Mouse (Mus musculus): ENCODE results near the gene Basp1. TPM values are rescaled to one million over a fixed set of nuclear protein-coding genes. Genes with fewer than 3 reads are reported as not detected.

Basp1 gene
- total RNA-seq, 2 experiments from 2014 or later = 17.4 to 20.5 TPM

DNA sequence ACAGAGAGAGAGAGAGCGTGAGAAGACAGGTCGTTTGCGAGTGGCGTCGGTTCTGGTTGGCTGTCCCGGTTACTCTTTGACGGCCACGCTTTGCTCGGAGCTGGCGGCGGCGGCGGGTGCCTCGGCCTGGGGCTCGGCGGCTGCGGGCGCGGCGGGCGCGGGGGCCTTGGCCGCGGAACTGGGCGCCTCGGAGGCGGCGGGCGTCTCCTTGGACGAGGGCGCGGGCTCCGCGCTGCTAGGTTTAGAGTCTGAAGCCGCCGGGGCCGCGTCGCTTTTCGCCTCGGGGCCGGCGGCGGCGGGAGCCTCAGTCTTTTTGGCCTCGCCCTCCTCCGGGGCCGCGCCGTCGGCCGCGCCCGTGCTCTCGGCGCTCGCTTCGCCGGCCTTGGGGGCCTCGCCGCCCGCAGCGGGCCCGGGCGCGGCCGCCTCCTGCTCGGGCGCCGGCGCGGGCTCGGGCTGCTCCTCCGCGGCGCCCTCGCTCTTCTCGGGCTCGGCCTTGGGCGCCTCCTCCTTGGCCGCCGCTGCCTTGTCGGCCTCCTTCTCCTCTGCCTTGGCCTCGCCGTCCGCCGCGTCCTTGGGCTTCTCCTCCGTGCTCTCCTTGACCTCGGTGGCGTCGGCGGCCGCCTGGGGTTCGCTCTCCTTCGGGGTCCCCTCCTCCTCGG lies 49.3 kb downstream of the Basp1 start:
- DNase-seq = peak; percentile 21

DNA sequence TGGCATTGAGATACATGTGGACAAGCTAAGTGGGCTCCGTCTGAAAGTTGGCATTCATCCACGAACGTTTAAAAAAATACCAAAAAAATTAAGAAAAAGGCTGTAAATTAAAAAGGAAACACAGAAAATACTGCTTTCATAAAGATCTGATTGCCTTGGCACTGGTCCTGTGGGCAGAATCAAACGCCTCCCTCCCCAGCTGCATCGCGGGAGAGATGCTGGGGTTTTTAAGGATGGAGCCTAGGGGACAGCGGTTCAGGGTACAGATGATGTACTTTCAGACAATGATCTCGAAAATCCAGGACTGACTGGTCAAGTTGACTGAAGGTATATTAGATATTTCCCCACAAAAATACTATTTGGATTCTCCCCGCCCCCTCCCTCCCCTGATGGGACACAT lies 49.9 kb downstream of the Basp1 start:
- DNase-seq = no peak

DNA sequence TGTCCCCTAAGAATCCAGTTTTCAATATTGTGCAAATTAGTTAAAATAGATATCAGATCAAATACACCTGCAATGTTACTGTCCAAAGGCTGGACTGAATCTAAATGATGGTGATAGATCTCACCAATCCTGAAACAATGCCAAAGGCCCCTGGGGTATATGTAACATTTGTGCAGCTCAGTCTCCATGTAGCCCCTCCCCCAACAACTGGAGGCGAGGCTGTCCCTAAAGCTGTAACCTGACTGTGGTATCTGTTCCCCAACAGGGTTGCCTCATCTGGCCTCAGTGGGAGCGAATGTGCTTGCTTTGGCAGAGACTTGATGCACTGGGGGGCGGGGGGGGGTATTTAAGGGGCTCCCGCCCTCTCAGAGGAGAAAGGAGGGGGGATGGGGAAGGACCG lies 52.7 kb downstream of the Basp1 start:
- DNase-seq = no peak

DNA sequence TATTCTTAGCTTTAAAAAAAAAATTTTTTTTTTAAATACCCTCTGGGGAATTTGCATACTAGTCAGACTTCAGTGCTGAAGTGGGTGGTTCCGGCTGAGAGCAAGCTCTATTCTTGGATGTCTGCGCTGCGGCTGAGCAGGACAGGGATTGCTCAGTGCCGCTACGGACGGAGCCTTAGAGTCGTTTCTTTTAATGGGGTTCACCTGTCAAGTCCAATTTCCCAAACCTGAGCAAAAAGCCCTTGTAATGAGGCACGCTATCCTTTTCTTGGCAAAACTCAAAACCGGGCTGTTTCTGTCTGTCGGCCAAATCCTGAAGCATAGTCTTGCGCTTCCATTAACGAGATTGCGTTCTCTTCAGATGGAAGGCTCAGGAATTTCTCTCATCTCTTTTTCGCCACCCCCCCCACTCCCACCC lies 54.9 kb downstream of the Basp1 start:
- DNase-seq = no peak

DNA sequence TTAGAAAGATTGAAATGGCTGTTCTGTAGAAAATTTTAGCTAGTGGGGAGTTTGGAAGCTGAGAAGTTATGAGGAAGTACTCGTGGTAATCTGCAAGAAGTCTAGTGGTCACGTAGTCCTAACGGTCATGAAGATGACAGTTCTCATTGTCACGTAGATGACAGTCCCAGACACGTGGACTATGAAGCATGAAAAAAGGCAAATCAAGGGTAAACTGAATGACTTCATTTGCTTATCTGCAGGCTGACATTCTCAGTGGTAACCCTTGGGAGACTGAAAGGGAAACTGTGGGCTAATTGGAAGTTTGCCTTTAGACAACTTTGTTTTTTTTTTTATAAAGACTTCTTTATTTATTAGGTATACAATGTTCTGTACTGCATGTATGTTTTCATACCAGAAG lies 58.2 kb downstream of the Basp1 start:
- DNase-seq = no peak

DNA sequence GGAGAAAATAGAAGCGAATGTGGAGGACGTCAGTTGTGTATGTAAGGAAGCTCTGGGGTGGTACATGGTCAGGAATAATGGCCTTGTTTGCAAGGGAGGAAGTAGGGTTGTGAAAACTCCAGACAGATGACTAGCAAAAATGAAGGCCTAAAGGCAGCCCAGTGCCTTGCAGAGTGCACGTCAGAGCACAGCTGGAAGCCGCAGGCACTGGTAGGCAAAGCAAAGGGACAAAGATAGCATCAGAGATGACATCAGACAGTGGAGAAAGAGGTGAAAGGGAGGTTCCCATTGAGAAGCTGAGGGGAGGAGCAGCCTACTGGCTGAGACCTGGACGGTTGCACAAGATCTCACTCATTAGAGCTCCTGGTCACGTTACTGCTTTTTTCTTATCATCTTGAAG lies 58.8 kb downstream of the Basp1 start:
- no peak for DNase-seq

DNA sequence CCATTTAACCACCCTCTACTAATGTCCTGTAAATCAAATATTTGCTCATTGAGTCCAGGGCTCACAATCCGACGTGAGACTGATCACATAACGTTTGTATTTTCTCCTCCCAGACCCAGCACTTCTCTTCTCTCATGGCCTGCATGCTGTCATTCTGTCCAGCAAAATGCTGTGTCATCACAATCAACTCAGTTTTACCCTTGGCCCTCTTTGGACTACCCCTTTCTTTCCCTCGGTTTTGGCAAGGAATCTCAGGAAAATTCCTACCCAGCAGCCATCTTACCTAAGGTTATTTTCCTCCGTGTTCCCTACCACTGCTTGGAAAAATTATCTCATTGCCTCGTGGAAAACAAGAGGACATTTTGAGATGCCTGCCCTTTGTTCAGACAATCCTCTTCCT lies 60.1 kb downstream of the Basp1 start:
- no peak for DNase-seq

DNA sequence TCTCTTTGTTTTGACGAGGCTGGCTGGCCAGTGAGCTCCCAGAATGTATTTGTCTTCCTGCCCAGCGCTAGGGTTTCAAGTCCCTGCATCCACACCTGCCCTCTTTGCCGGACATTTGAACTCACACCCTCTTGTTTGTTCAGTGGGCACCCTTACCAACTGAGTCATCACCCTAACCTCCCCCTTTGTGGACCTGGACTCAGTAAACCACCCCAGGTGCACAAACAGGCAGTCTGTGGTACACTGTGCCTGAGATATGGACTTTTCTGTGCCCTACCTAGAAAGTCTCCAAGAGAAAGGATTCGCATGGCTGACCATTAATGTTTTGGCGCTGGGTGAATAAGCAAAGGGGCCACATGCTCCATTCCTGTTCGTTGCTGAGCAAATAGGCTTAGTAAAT lies 70.3 kb downstream of the Basp1 start:
- no peak for DNase-seq

DNA sequence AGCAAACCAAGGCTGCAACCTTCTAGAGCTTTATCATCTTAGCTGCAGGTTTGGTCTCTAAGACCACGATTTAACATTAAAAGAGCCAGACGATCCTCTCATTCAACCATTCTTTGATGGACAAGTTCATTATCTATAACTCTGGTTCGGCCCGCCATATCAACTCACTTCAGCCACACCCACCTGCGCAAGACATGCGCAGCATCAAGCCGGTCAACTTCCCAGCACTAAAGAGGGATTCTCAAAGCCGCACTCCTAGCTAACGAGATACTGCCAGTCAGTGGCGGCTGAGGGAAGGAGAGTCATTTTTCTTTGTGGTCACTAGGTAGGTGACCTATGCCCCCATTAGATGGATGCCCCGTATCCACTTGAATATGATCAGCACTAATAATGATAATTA lies 78.3 kb downstream of the Basp1 start:
- no peak for DNase-seq

DNA sequence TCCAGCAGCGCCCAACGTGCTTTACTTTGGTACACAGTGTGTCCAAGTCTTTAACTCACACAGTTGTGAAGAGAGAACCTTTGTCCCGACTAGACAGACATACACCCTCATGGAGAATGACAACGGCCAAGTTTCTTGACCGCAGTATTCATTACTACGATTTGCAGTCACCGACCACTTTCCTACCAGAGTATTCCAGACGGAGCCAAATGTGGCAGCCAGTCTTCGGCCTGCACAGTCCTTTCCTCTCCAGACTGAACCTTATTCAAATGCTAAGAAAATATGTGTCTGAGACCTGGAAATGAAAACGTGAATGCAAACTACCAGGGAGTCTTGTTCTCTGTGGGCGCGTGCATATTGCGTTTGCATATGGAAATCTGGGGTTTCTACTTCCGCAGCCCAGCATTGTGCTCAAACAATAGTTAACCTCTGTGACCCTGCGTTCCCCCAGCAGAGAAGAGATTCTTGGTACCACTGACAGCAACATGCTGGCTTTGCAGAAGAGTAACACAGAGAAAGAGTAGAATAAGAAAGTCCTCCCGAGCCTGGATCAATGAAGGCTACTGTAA lies 81.6 kb downstream of the Basp1 start:
- no peak for DNase-seq

DNA sequence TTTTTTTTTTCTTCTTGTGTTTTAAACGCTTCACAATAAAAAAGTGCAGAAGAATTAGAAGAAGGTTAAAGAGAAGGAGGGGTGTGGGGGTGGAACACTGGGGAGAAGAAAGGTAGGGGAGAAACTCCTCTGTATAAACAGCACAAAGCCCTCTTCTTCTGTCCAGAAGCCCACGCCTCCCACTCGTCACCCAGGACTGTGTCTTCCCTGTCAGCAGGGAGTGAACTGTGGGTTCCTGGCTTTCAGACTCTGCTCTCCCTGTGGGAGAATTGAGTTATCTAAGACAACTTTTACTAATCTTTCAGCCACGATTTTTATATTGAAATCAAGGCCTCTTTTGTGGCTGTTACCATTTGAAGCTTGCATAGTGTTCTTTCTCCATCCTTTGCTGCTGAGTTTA lies 82.6 kb downstream of the Basp1 start:
- no peak for DNase-seq

DNA sequence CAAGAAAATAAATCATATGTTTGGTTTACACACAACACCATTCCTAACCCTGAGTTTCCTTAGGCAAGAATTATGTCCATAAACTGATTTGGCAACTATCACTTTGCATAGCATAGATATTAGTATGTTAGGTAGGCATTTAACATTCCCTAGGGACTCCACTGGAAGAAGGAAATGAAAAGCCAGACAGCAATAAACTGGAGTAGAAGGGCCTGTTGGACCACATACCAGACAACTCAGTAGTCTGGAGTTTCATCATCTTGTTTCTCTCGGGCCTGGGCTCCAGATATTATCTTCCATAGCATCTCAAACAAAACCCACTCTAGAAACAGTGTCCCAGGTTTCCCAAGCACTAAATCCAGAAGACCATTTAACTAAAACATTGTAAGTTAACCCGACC lies 91.0 kb downstream of the Basp1 start:
- DNase-seq = no peak

DNA sequence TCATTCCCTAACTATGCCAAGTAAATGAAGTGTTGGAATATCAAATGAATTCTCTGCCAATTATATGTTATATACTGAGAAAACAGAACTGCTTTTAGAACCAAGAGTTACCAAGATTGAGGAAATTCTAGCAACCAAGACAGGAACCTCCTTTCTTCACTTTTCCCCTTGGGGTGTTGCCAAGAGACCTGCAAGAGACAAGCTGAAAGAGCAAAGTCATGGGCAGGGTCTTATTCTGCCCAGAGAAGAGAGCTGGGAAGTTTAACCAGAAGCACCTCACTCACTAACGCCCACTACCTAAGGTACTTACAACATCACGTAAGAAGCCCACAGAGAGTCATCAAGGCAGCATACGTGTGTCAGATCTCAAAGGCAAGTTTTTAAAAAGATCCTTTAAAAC lies 91.5 kb downstream of the Basp1 start:
- DNase-seq = no peak

DNA sequence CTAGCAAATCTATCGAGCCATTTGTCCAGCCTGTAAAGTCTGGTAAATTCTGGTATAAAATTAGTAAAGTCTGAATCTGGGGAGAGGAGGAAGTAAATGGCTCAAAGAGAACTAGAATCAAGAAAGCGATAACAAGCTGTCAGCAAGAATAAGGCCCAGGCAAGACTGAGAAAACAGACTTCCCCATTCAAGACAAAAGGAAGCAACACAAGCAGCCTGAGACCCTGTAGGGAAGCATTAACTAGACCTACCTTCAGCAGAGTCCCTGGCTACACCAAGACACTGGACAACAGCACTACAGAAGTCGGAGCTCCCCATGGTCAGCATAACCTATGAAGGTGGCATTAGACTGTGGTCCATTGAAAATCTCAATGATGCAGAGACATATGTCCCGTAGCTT lies 91.9 kb downstream of the Basp1 start:
- no peak for DNase-seq

DNA sequence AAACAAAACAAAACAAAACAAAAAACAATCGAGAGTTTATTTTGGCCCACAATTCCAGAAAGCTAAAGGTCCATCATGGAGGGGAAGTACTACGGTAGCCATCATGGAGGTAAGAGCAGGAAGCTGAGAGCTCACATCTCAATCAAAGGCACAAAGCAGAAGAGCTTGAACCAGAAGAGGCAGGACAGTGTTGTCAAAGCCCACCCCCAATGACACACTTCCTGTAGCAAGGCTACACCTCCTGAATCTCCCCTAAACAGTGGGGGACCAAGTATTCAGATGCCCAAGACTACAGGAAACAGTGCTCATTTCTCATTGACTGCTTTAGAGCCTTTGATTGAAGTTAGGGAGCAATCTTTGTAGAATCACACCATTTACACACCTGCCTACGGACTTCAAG lies 99.1 kb downstream of the Basp1 start:
- no peak for DNase-seq

Other genes with a start within 250 kb of the Basp1 start
- 10 to 100 TPM; 63.8 to 70.8 TPM for gene Myo10, start 208.8 kb upstream of the Basp1 start, total RNA-seq (2021)

Measured in gastrocnemius, postnatal 10 days (tissue).